Mouse (Mus musculus): ENCODE measurements around the gene Ranbp3l.

DNA sequence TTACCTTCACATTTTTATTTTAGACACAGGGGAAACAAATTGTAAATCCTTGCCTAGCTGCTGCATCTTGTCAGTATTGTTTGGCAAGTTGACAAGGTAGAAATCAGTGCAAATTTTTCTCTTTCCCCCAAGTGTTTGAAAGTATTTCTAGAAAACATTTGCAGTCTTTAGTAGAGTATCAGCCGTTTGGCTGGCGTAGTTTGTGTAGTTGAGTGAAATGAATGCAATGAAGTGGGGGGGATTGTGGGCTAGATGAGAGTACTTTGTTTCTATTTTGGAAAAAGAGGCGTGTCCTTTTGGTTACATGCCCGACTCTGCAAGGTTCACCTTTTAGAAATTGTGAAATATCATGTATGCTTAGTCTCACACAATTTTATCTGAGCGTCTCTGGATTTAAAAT, 104.9 kb downstream of the Ranbp3l start:
- no peak for TF ChIP-seq CTCF (IDR thresholded peaks at IDR 0.05; ENCODE audit: low read depth)
- no peak for TF ChIP-seq EP300 (IDR thresholded peaks at IDR 0.05; ENCODE audit: low read depth)

Measured in heart, postnatal 0 days (tissue).